Mouse (Mus musculus) bone marrow macrophage, adult 2 months (primary cell): ENCODE data around the gene Pigq. TPM values are rescaled to one million over a fixed set of nuclear protein-coding genes. Genes with fewer than 3 reads are reported as not detected.

Experiments used
- H3K27ac ChIP-seq: 2 replicates; pipeline ENCODE4 v1.5.1; 2012; ENCODE audit warnings: low read depth, low read length; ENCODE audit not compliant: insufficient read depth
- H3K4me1 ChIP-seq: 2 replicates; pipeline ENCODE4 v1.6.1; 2012; ENCODE audit warnings: low read length; ENCODE audit not compliant: control insufficient read depth, insufficient read depth
- H3K4me3 ChIP-seq: 2 replicates; pipeline ENCODE4 v1.5.1; 2012; ENCODE audit warnings: mild to moderate bottlenecking, low read length, moderate library complexity; ENCODE audit not compliant: insufficient read depth
- CTCF ChIP-seq: IDR thresholded peaks from 2 replicates; pipeline ENCODE4 v1.5.1; 2012; ENCODE audit warnings: low read depth, mild to moderate bottlenecking, low read length, moderate library complexity
- POLR2A ChIP-seq: IDR thresholded peaks from 2 replicates; pipeline ENCODE4 v1.6.1; 2012; ENCODE audit warnings: mild to moderate bottlenecking, low read depth, low read length, borderline replicate concordance
- polyA plus RNA-seq: library from polyadenylated mRNA; stranded (reverse); fragments of >200 nt; gene quantifications from 2 replicates; pipeline ENCODE4 v1.2.4, GENCODE M21; 2012; ENCODE audit not compliant: missing spikeins, insufficient read depth, insufficient read length

The Pigq gene
- polyA plus RNA-seq, 1 experiment, result 51.1 TPM

- TF ChIP-seq CTCF, result no peak
Measured at GRCm38 (mm10) chr17:25885636-25886035, 59.1 kb downstream of the Pigq start.

GRCm38 (mm10) chr17:25883824-25884223 lies 60.9 kb downstream of the Pigq start:
- Histone ChIP-seq H3K4me1 (no peaks in the 10 kb centered on the region), H3K27ac (no peak overlapping the region), H3K4me3 (no peak overlapping the region)
- TF ChIP-seq CTCF, result no peak
- no peak for TF ChIP-seq POLR2A

More at GRCm38 (mm10) chr17:25885636-25886035, 59.1 kb downstream of the Pigq start:
- no peak overlapping the region for H3K4me3 ChIP-seq
- H3K27ac ChIP-seq, result no peak overlapping the region
- H3K4me1 ChIP-seq, result no peaks in the 10 kb centered on the region

GRCm38 (mm10) chr17:25883268-25883667 lies 61.5 kb downstream of the Pigq start:
- TF ChIP-seq POLR2A (no peak), CTCF (no peak)
- no peak overlapping the region for H3K4me3 ChIP-seq
- H3K27ac ChIP-seq, result no peak overlapping the region
- H3K4me1 ChIP-seq, result no peaks in the 10 kb centered on the region

GRCm38 (mm10) chr17:25882306-25882705 lies 62.4 kb downstream of the Pigq start:
- no peaks in the 10 kb centered on the region for H3K4me1 ChIP-seq
- no peak overlapping the region for H3K4me3 ChIP-seq
- no peak overlapping the region for H3K27ac ChIP-seq
- no peak for TF ChIP-seq CTCF
- TF ChIP-seq POLR2A, result no peak

DNA sequence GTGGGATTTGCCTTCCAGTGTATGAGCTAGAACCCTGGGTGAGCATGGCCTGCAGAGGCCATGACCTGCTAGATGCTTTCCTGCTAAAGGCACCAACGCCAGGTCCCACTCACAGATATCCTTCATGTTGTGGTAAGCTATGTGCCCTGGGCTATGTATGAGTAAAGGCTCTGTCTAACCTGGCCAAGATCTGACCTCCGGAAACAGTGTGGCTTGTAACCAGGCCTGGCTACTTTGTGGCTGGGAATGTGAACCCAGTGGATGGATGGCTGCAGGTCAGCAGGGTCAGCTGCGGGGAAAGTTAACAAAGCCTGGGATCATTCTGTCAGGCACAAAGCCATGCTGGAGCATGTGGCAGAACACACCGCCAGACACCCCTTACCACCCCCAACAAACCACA lies 63.0 kb downstream of the Pigq start:
- Histone ChIP-seq H3K27ac (no peak overlapping the region), H3K4me3 (no peak overlapping the region), H3K4me1 (0 out of 2 replicates have a peak, but pooled peaks cover 3% of the 10 kb centered on the region)
- TF ChIP-seq POLR2A (no peak), CTCF (no peak)

GRCm38 (mm10) chr17:25880913-25881641 lies 63.7 kb downstream of the Pigq start:
- TF ChIP-seq POLR2A (no peak), CTCF (no peak)
- Histone ChIP-seq H3K4me3 (no peak overlapping the region), H3K27ac (no peak overlapping the region), H3K4me1 (peaks cover 7% of the 10 kb centered on the region)

GRCm38 (mm10) chr17:25880196-25880910 lies 64.4 kb downstream of the Pigq start, which contains the start of gene Wfikkn1:
Wfikkn1 (minus strand) TSS chr17:25880858.
- TF ChIP-seq POLR2A, result no peak
- no peak for TF ChIP-seq CTCF
- Histone ChIP-seq H3K27ac (no peak within 1 kb of the TSS), H3K4me1 (peaks cover 10% of the 10 kb centered on the region), H3K4me3 (no peak within 1 kb of the TSS)

GRCm38 (mm10) chr17:25879750-25880149 lies 65.0 kb downstream of the Pigq start:
- H3K4me1 ChIP-seq, result peaks cover 10% of the 10 kb centered on the region
- no peak for TF ChIP-seq CTCF
- TF ChIP-seq POLR2A, result no peak
- no peak overlapping the region for H3K27ac ChIP-seq
- no peak overlapping the region for H3K4me3 ChIP-seq

DNA sequence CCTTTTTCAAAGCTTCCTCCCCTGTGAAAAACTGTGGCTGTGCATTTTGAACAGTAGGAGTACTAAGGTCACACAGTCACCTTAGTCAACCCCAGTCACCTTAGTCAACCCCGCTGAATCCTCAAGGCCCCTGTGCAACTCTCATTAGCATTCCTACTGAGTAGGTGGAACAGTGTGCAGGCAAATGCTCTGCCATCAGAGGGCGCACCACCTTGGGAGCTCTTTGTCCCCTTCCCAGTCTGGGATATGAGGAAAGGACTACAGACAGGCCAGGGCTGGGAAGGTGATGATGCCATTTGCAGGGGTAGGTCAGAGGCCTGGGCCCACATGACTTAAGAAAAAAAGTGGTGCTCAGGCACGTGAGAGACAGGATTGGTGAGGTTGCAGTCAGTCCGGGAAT lies 65.5 kb downstream of the Pigq start:
- TF ChIP-seq CTCF, result peak; percentile 58
- no peak for TF ChIP-seq POLR2A
- no peak overlapping the region for H3K4me3 ChIP-seq
- peaks cover 10% of the 10 kb centered on the region for H3K4me1 ChIP-seq
- H3K27ac ChIP-seq, result no peak overlapping the region

DNA sequence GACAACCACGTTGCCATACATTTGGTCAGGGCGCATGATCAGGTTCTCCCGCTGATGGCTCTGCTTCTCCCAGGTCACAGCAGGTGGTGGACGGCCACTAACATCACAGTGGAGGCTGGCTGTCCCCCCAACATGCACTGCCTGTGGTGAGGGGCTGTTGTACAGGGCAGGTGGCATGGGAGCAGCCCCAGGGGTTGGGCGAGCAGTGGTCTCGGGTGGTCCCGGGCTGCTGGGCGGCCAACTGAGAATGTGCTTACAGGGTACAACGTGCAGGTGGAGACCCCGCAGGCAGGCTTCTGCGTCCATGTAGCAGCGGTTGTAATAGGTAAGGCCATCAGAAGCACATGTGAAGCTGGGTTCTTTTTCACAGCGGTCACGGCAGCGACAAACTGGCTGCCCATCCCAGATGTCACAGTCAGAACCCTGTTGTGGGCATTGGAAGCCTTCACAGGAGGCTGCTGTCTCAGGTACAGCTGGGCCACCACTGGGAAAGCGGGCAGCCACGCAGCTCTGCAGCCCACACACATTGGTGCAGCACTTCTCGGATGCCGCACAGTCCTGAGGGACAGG lies 66.0 kb downstream of the Pigq start:
- no peak for TF ChIP-seq CTCF
- TF ChIP-seq POLR2A, result no peak
- no peak overlapping the region for H3K27ac ChIP-seq
- no peak overlapping the region for H3K4me3 ChIP-seq
- peaks cover 14% of the 10 kb centered on the region for H3K4me1 ChIP-seq
